Mouse (Mus musculus) midbrain, embryonic 15.5 days (tissue): Measurements from ENCODE around the gene Mark4. TPM values are rescaled to one million over a fixed set of nuclear protein-coding genes. Genes with fewer than 3 reads are reported as not detected.

Source experiments
- ATAC-seq: fragments of 200-750 bp; cut with Nextera tagmentation; replicated peaks from 2 replicates; pipeline ENCODE4 v1.8.0; 2017; ENCODE audit warnings: moderate TSS enrichment
- H3K27ac ChIP-seq: fragments of 300-500 bp; sonication (generic); 2 replicates; pipeline ENCODE4 v1.5.1; 2015; ENCODE audit warnings: mild to moderate bottlenecking, inconsistent platforms
- H3K27me3 ChIP-seq: fragments of 300-500 bp; sonication (generic); replicated peaks from 2 replicates; pipeline ENCODE4 v1.6.1; 2015; ENCODE audit warnings: inconsistent platforms
- H3K36me3 ChIP-seq: fragments of 300-500 bp; sonication (generic); replicated peaks from 2 replicates; pipeline ENCODE4 v1.6.1; 2015; ENCODE audit warnings: inconsistent platforms
- H3K4me1 ChIP-seq: fragments of 300-500 bp; sonication (generic); 2 replicates; pipeline ENCODE4 v1.6.1; 2015; ENCODE audit warnings: inconsistent platforms
- H3K4me2 ChIP-seq: fragments of 300-500 bp; sonication (generic); 2 replicates; pipeline ENCODE4 v1.6.1; 2015; ENCODE audit warnings: inconsistent platforms, mild to moderate bottlenecking, moderate library complexity
- H3K4me3 ChIP-seq: fragments of 300-500 bp; sonication (generic); 2 replicates; pipeline ENCODE4 v1.5.1; 2015; ENCODE audit warnings: mild to moderate bottlenecking, inconsistent platforms
- H3K9ac ChIP-seq: fragments of 300-500 bp; sonication (generic); 2 replicates; pipeline ENCODE4 v1.6.1; 2015; ENCODE audit warnings: mild to moderate bottlenecking, inconsistent platforms
- H3K9me3 ChIP-seq: fragments of 300-500 bp; sonication (generic); 2 replicates; pipeline ENCODE4 v1.6.1; 2016; ENCODE audit warnings: inconsistent platforms
- WGBS: fragments of 180-500 bp; shearing (Covaris S2); methylation state at CpG from one replicate; pipeline ENCODE4 v1.1.7; 2015; ENCODE audit warnings: mixed read lengths; 5-methylcytosine and 5-hydroxymethylcytosine counted together
- polyA plus RNA-seq: library from polyadenylated mRNA; unstranded; fragments of >200 nt; fragmentation: Nextera tagmentation; extraction: Ambion mirVana; gene quantifications from 2 replicates; pipeline ENCODE4 v1.2.1, GENCODE M21; 2015

Mark4 gene
- polyA plus RNA-seq, 1 experiment from 2014 or later = 20.6 TPM

GRCm38 (mm10) chr7:19426349-19426748 lies 32.3 kb downstream of the Mark4 start:
- 65% methylated on average over 6 of the region's 6 CpGs for WGBS
- H3K4me3 ChIP-seq = no peak overlapping the region
- ATAC-seq = no peak
- H3K27ac ChIP-seq = no peak overlapping the region
- no peak overlapping the region for H3K9ac ChIP-seq
- no peaks in the 10 kb centered on the region for H3K9me3 ChIP-seq
- H3K4me2 ChIP-seq = no peak overlapping the region
- H3K36me3 ChIP-seq = peaks cover 56% of the 10 kb centered on the region
- H3K27me3 ChIP-seq = 0 out of 2 replicates have a peak, but pooled peaks cover 4% of the 10 kb centered on the region
- H3K4me1 ChIP-seq = 0 out of 2 replicates have a peak, but pooled peaks cover 3% of the 10 kb centered on the region

DNA sequence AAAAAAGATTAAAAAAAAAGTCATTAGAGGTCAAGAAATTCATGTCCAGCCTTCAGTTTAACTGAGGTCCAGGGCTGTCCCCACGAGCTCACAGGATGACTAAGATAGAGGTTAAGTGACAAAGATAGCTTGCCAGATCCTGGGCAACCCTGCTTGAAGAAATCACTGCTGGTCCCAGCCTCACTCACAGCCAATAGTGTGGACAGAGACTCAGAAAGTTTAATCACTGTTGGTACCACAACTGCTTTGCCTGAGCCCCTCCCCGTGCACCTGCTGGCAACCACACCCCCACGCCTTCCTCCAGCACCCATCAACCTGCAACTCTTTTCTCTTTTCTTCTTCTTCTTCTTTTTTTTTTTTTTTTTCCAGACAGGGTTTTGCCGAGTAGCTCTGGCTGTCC lies 34.6 kb downstream of the Mark4 start:
- 63% methylated on average over 4 of the region's 4 CpGs for WGBS
- no peak for ATAC-seq
- H3K9me3 ChIP-seq = no peaks in the 10 kb centered on the region
- peaks cover 10% of the 10 kb centered on the region; the same call in 1 of the 2 replicates for H3K4me1 ChIP-seq
- peaks cover 22% of the 10 kb centered on the region for H3K27me3 ChIP-seq
- no peak overlapping the region for H3K4me3 ChIP-seq
- no peak overlapping the region for H3K27ac ChIP-seq
- H3K9ac ChIP-seq = no peak overlapping the region
- no peak overlapping the region for H3K4me2 ChIP-seq
- peaks cover 34% of the 10 kb centered on the region for H3K36me3 ChIP-seq

DNA sequence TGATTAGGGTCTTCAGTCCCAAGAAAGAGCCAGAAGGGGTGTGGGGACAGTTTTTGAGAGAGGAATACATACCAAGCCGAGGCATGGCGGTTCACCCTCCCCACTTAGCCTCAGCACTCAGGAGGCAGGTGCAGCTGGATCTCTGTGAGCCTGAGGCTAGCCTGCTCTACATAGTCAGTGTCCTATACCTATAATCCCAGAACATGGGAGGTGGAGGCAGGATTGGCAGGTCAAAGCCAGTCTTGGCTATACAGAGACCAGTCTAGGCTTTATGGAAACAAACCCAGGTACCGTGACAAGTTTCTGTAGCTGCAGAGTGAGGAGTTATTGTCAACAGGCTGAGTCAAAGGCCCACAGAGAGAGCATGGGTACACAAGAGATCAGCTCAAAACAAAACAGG lies 35.5 kb downstream of the Mark4 start:
- ATAC-seq = no peak
- H3K27me3 ChIP-seq = peaks cover 32% of the 10 kb centered on the region
- 86% methylated on average over 3 of the region's 3 CpGs for WGBS

GRCm38 (mm10) chr7:19420821-19421636 lies 37.6 kb downstream of the Mark4 start:
- Histone ChIP-seq H3K4me2 (peak overlapping the region; percentile 88), H3K27ac (no peak overlapping the region), H3K4me3 (peak overlapping the region; percentile 49), H3K9me3 (no peaks in the 10 kb centered on the region), H3K27me3 (peaks cover 33% of the 10 kb centered on the region), H3K36me3 (0 out of 2 replicates have a peak, but pooled peaks cover 10% of the 10 kb centered on the region), H3K9ac (peak overlapping the region; percentile 43), H3K4me1 (peaks cover 10% of the 10 kb centered on the region; the same call in 1 of the 2 replicates)
- WGBS = 13% methylated on average over 43 of the region's 43 CpGs
- ATAC-seq = peak; percentile 96

More for the DNA sequence above, 35.5 kb downstream of the Mark4 start:
- Histone ChIP-seq H3K9me3 (no peaks in the 10 kb centered on the region), H3K4me2 (no peak overlapping the region), H3K27ac (no peak overlapping the region), H3K9ac (no peak overlapping the region), H3K36me3 (peaks cover 24% of the 10 kb centered on the region), H3K4me1 (peaks cover 10% of the 10 kb centered on the region; the same call in 1 of the 2 replicates), H3K4me3 (no peak overlapping the region)

DNA sequence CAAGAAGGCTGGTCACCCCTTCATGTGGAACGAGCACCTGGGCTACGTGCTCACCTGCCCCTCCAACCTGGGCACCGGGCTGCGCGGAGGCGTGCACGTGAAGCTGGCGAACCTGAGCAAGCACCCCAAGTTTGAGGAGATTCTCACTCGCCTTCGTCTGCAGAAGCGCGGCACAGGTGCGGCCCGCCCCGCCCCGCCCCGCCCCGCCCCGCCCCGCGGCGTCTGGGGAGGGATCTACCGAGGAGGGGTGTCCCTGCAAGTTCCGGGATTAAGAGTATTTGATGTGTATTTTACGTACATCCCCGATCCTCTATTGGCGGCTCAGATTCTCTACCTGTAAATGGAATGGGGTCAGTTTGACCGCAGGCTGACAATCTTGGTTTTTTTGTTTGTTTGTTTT lies 38.5 kb downstream of the Mark4 start:
- Histone ChIP-seq H3K4me1 (peaks cover 10% of the 10 kb centered on the region; the same call in 1 of the 2 replicates), H3K4me3 (no peak overlapping the region), H3K4me2 (no peak overlapping the region), H3K27ac (no peak overlapping the region), H3K36me3 (0 out of 2 replicates have a peak, but pooled peaks cover 6% of the 10 kb centered on the region), H3K9me3 (no peaks in the 10 kb centered on the region), H3K9ac (no peak overlapping the region), H3K27me3 (peaks cover 33% of the 10 kb centered on the region)
- ATAC-seq = no peak
- WGBS = 7% methylated on average over 28 of the region's 28 CpGs

DNA sequence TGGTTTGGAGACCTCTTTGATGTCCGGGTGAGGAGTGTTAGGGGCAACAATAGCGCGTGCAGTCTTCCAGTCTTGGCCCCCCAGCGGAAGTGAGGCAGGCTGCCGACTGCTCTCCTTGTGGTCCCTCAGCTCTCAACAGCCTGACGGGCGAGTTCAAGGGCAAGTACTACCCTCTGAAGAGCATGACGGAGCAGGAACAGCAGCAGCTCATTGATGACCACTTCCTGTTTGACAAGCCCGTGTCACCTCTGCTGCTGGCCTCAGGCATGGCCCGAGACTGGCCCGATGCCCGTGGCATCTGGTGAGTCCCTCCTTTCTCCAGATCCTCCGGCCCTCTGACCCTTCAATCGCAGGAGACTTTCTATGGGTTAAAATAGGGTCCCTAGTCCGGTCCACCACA lies 42.0 kb downstream of the Mark4 start:
- H3K9ac ChIP-seq = no peak overlapping the region
- WGBS = 79% methylated on average over 15 of the region's 15 CpGs
- H3K27me3 ChIP-seq = peaks cover 29% of the 10 kb centered on the region
- H3K4me1 ChIP-seq = peaks cover 10% of the 10 kb centered on the region; the same call in 1 of the 2 replicates
- H3K4me2 ChIP-seq = no peak overlapping the region
- H3K27ac ChIP-seq = no peak overlapping the region
- no peak overlapping the region for H3K4me3 ChIP-seq
- H3K36me3 ChIP-seq = no peaks in the 10 kb centered on the region
- ATAC-seq = no peak
- no peaks in the 10 kb centered on the region for H3K9me3 ChIP-seq

GRCm38 (mm10) chr7:19413525-19413924 lies 45.1 kb downstream of the Mark4 start:
- no peak overlapping the region for H3K4me2 ChIP-seq
- no peak overlapping the region for H3K27ac ChIP-seq
- no peaks in the 10 kb centered on the region for H3K36me3 ChIP-seq
- H3K27me3 ChIP-seq = peaks cover 6% of the 10 kb centered on the region; the same call in 1 of the 2 replicates
- ATAC-seq = no peak
- WGBS = 89% methylated on average over 3 of the region's 3 CpGs
- H3K9me3 ChIP-seq = no peaks in the 10 kb centered on the region
- H3K4me3 ChIP-seq = no peak overlapping the region
- no peak overlapping the region for H3K9ac ChIP-seq
- no peaks in the 10 kb centered on the region for H3K4me1 ChIP-seq

DNA sequence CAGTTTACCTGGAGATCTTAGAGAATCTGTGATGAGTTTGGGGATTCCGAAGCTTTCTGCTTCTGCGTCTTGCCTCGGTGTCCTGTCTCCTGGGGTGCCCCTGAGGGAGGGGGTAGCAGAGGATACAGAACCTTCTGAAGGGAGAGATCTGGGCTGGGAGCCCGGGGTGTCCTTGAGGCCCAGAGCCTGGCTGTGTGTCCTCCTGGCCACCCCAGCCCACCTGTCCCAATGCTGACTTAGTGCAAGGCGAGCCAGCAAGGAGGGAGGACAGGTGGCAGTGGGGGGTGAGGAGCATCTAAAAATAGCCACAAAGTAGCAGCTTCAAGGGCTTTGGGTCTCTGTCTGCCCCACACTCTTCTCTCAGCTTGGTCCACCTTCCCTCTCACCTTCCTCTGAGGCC lies 46.8 kb downstream of the Mark4 start:
- Histone ChIP-seq H3K4me1 (no peaks in the 10 kb centered on the region), H3K27ac (no peak overlapping the region), H3K27me3 (0 out of 2 replicates have a peak, but pooled peaks cover 3% of the 10 kb centered on the region), H3K9ac (no peak overlapping the region), H3K36me3 (no peaks in the 10 kb centered on the region), H3K9me3 (no peaks in the 10 kb centered on the region), H3K4me3 (no peak overlapping the region), H3K4me2 (no peak overlapping the region)
- WGBS = 81% methylated on average over 5 of the region's 5 CpGs
- ATAC-seq = no peak

- H3K27ac ChIP-seq = no peak overlapping the region
- 76% methylated on average over 11 of the region's 11 CpGs for WGBS
- H3K4me1 ChIP-seq = no peaks in the 10 kb centered on the region
- H3K27me3 ChIP-seq = 0 out of 2 replicates have a peak, but pooled peaks cover 3% of the 10 kb centered on the region
- no peak overlapping the region for H3K4me2 ChIP-seq
- no peak overlapping the region for H3K4me3 ChIP-seq
- no peak overlapping the region for H3K9ac ChIP-seq
- no peaks in the 10 kb centered on the region for H3K9me3 ChIP-seq
- ATAC-seq = no peak
- H3K36me3 ChIP-seq = no peaks in the 10 kb centered on the region
Observed at GRCm38 (mm10) chr7:19410766-19411344, 47.8 kb downstream of the Mark4 start.

- H3K36me3 ChIP-seq = no peaks in the 10 kb centered on the region
- H3K27me3 ChIP-seq = peaks cover 9% of the 10 kb centered on the region
- no peak overlapping the region for H3K4me3 ChIP-seq
- no peak overlapping the region for H3K27ac ChIP-seq
- 60% methylated on average over 6 of the region's 6 CpGs for WGBS
- no peak overlapping the region for H3K4me2 ChIP-seq
- no peak overlapping the region for H3K9ac ChIP-seq
- no peak for ATAC-seq
- no peaks in the 10 kb centered on the region for H3K9me3 ChIP-seq
- H3K4me1 ChIP-seq = no peaks in the 10 kb centered on the region
Observed at GRCm38 (mm10) chr7:19409753-19410152, 48.9 kb downstream of the Mark4 start.

- H3K4me2 ChIP-seq = peak overlapping the region; percentile 34
- 4% methylated on average over 19 of the region's 19 CpGs for WGBS
- H3K27me3 ChIP-seq = peaks cover 39% of the 10 kb centered on the region
- no peaks in the 10 kb centered on the region for H3K9me3 ChIP-seq
- H3K4me3 ChIP-seq = no peak overlapping the region
- ATAC-seq = peak; percentile 78
- no peak overlapping the region for H3K9ac ChIP-seq
- H3K27ac ChIP-seq = no peak overlapping the region
- H3K4me1 ChIP-seq = peaks cover 11% of the 10 kb centered on the region
- H3K36me3 ChIP-seq = no peaks in the 10 kb centered on the region
Observed at GRCm38 (mm10) chr7:19405417-19405816, 53.2 kb downstream of the Mark4 start.

DNA sequence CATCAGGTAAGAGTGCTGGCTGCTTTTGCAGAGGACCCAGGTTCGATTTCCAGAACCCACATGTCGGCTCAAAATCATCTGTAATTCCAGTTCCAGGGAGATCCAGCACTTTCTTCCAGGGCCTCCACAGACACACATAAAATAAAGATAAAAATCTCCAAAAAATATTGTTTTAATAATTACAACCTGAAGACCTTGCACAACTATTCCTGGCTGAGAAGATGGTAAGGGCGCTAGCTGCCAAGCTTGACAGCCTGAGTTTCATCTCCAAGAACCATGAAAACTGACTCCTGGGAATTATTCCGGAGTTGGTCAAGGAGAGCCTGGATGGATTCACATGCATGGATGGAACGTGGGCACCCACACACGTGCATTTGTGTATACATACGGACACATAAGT lies 54.1 kb downstream of the Mark4 start, which contains the start of gene Ckm:
Gene Ckm, plus strand, starts transcription at position 301 of the 400 bp plus-strand sequence.
- 46% methylated on average over 7 of the region's 7 CpGs for WGBS
- ATAC-seq = no peak
- peaks cover 14% of the 10 kb centered on the region for H3K4me1 ChIP-seq
- H3K9me3 ChIP-seq = no peaks in the 10 kb centered on the region
- H3K36me3 ChIP-seq = no peaks in the 10 kb centered on the region
- peak within 1 kb of the TSS; percentile 95 for H3K4me2 ChIP-seq
- H3K9ac ChIP-seq = peak within 1 kb of the TSS; percentile 48
- peaks cover 40% of the 10 kb centered on the region for H3K27me3 ChIP-seq
- no peak within 1 kb of the TSS for H3K27ac ChIP-seq
- H3K4me3 ChIP-seq = peak within 1 kb of the TSS; percentile 50
